Mouse (Mus musculus): ENCODE measurements around the gene Zcchc13. TPM values are rescaled to one million over a fixed set of nuclear protein-coding genes. Genes with fewer than 3 reads are reported as not detected.
"Not testable (repeated sequence)": the region's sequence is repeated elsewhere in the genome, so short reads cannot be mapped to it uniquely, and the experiment has no call there.

Gene Zcchc13
- polyA plus RNA-seq, 1 experiment from 2014 or later = not detected

DNA sequence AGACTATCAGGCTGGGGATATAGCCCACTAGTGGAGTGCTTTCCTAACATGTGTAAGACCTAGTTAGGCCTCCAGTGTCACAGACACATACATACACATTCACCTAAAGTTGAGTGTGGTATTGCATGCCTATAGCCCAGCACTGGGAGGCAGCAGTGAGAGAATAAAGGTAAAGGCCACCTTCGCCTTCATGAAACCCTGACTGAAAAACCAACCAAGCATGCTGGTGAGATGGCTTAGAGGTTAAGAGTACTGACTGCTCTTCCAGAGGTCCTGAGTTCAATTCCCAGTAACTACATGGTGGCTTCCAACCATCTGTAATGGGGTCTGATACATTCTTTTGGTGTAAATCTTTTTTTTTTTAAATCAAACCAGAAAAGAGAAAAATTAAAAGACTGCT is 1.5 kb upstream of the Zcchc13 start:
- peak; percentile 31; the same call in 1 of the 2 replicates for ATAC-seq
- Histone ChIP-seq H3K27me3 (replicated peaks; ENCODE audit: control insufficient read depth, insufficient read depth, low read length) (no peaks in the 10 kb centered on the region), H3K9me3 (ENCODE audit: control insufficient read depth, low read length) (no peaks in the 10 kb centered on the region), H3K4me2 (ENCODE audit: low read depth, low read length) (no peak overlapping the region), H3K4me3 (ENCODE audit: low read length) (no peak overlapping the region), H3K27ac (ENCODE audit: low read length) (no peak overlapping the region), H3K4me1 (ENCODE audit: control insufficient read depth, insufficient read depth, low read length) (no peaks in the 10 kb centered on the region), H3K36me3 (ENCODE audit: control insufficient read depth, insufficient read depth, low read length) (no peaks in the 10 kb centered on the region), H3K9ac (ENCODE audit: low read depth, low read length) (no peak overlapping the region)
- WGBS = 62% methylated on average over 1 of the region's 1 CpGs

GRCm38 (mm10) chrX:103633895-103634294 is 3.5 kb downstream of the Zcchc13 start:
- Histone ChIP-seq H3K4me1 (ENCODE audit: control insufficient read depth, insufficient read depth, low read length) (no peaks in the 10 kb centered on the region), H3K27ac (ENCODE audit: low read length) (no peak overlapping the region), H3K27me3 (replicated peaks; ENCODE audit: control insufficient read depth, insufficient read depth, low read length) (peaks cover 5% of the 10 kb centered on the region; the same call in 1 of the 2 replicates), H3K9ac (ENCODE audit: low read depth, low read length) (no peak overlapping the region), H3K4me3 (ENCODE audit: low read length) (no peak overlapping the region), H3K4me2 (ENCODE audit: low read depth, low read length) (no peak overlapping the region), H3K9me3 (ENCODE audit: control insufficient read depth, low read length) (no peaks in the 10 kb centered on the region), H3K36me3 (ENCODE audit: control insufficient read depth, insufficient read depth, low read length) (no peaks in the 10 kb centered on the region)
- ATAC-seq = no peak

GRCm38 (mm10) chrX:103636021-103636420 is 5.6 kb downstream of the Zcchc13 start:
- H3K36me3 ChIP-seq (ENCODE audit: control insufficient read depth, insufficient read depth, low read length) = no peaks in the 10 kb centered on the region
- H3K27ac ChIP-seq (ENCODE audit: low read length) = no peak overlapping the region
- no peak for ATAC-seq
- H3K9ac ChIP-seq (ENCODE audit: low read depth, low read length) = no peak overlapping the region
- H3K27me3 ChIP-seq (replicated peaks; ENCODE audit: control insufficient read depth, insufficient read depth, low read length) = peaks cover 5% of the 10 kb centered on the region; the same call in 1 of the 2 replicates
- H3K4me2 ChIP-seq (ENCODE audit: low read depth, low read length) = no peak overlapping the region
- H3K9me3 ChIP-seq (ENCODE audit: control insufficient read depth, low read length) = no peaks in the 10 kb centered on the region
- no peaks in the 10 kb centered on the region for H3K4me1 ChIP-seq (ENCODE audit: control insufficient read depth, insufficient read depth, low read length)
- no peak overlapping the region for H3K4me3 ChIP-seq (ENCODE audit: low read length)

DNA sequence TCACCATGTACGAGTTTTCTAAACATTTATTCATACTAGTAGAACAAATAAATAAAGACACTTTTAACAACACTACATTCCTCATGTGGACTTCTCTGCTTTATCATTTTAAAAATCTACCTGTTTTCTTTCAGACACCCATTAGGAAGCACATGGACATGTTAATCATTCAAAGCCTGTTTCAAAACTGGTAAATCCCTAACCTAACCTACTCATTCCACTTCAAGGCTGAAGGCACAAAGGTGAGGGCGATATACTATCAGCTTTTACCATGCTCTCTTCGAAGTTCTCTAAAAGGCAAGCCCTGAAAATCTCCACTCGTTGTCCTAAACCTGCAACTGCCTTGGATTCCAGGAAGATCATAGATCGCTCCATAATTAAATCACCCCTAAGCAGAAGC is 8.2 kb downstream of the Zcchc13 start:
- no peaks in the 10 kb centered on the region for H3K4me1 ChIP-seq (ENCODE audit: control insufficient read depth, insufficient read depth, low read length)
- H3K36me3 ChIP-seq (ENCODE audit: control insufficient read depth, insufficient read depth, low read length) = no peaks in the 10 kb centered on the region
- no peak overlapping the region for H3K9ac ChIP-seq (ENCODE audit: low read depth, low read length)
- H3K27me3 ChIP-seq (replicated peaks; ENCODE audit: control insufficient read depth, insufficient read depth, low read length) = peaks cover 5% of the 10 kb centered on the region; the same call in 1 of the 2 replicates
- H3K9me3 ChIP-seq (ENCODE audit: control insufficient read depth, low read length) = no peaks in the 10 kb centered on the region
- 72% methylated on average over 5 of the region's 5 CpGs for WGBS
- no peak overlapping the region for H3K4me3 ChIP-seq (ENCODE audit: low read length)
- no peak for ATAC-seq
- H3K27ac ChIP-seq (ENCODE audit: low read length) = no peak overlapping the region
- H3K4me2 ChIP-seq (ENCODE audit: low read depth, low read length) = no peak overlapping the region

DNA sequence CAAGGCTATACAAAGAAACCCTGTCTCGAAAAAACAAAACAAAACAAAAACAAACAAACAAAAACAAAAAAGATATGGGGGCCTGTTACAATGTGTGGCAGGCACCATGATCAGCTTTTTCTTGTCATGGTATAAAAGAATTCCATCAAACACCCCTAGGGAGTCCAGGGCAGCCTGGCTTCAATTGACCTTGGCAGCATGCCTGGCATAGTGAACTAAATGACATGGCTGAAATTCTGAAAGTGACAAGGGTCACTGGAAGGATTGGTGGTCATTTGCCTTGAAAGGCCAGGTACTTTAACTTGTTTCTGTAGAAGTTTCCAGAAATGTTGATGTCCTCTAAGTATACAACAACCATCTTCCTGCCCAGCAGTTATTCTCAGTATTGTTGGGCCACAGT is 13.9 kb downstream of the Zcchc13 start:
- no peak overlapping the region for H3K4me2 ChIP-seq (ENCODE audit: low read depth, low read length)
- H3K36me3 ChIP-seq (ENCODE audit: control insufficient read depth, insufficient read depth, low read length) = no peaks in the 10 kb centered on the region
- no peak for ATAC-seq

GRCm38 (mm10) chrX:103652048-103652447 is 21.7 kb downstream of the Zcchc13 start:
- Histone ChIP-seq H3K36me3 (ENCODE audit: control insufficient read depth, insufficient read depth, low read length) (no peaks in the 10 kb centered on the region), H3K4me1 (ENCODE audit: control insufficient read depth, insufficient read depth, low read length) (no peaks in the 10 kb centered on the region), H3K27me3 (replicated peaks; ENCODE audit: control insufficient read depth, insufficient read depth, low read length) (no peaks in the 10 kb centered on the region; the same call in 1 of the 2 replicates), H3K4me3 (ENCODE audit: low read length) (no peak overlapping the region), H3K4me2 (ENCODE audit: low read depth, low read length) (no peak overlapping the region), H3K9me3 (ENCODE audit: control insufficient read depth, low read length) (no peaks in the 10 kb centered on the region), H3K9ac (ENCODE audit: low read depth, low read length) (no peak overlapping the region), H3K27ac (ENCODE audit: low read length) (no peak overlapping the region)
- WGBS = 24% methylated on average over 1 of the region's 1 CpGs
- ATAC-seq = peak; percentile 83

More for the DNA sequence above, 13.9 kb downstream of the Zcchc13 start:
- H3K27me3 ChIP-seq (replicated peaks; ENCODE audit: control insufficient read depth, insufficient read depth, low read length) = no peaks in the 10 kb centered on the region; the same call in 1 of the 2 replicates
- H3K4me3 ChIP-seq (ENCODE audit: low read length) = no peak overlapping the region
- no peaks in the 10 kb centered on the region for H3K4me1 ChIP-seq (ENCODE audit: control insufficient read depth, insufficient read depth, low read length)
- no peaks in the 10 kb centered on the region for H3K9me3 ChIP-seq (ENCODE audit: control insufficient read depth, low read length)
- H3K9ac ChIP-seq (ENCODE audit: low read depth, low read length) = no peak overlapping the region
- WGBS = 93% methylated on average over 1 of the region's 1 CpGs
- H3K27ac ChIP-seq (ENCODE audit: low read length) = no peak overlapping the region

GRCm38 (mm10) chrX:103653021-103653420 is 22.6 kb downstream of the Zcchc13 start:
- Histone ChIP-seq H3K27ac (ENCODE audit: low read length) (peak overlapping the region; percentile 28), H3K36me3 (ENCODE audit: control insufficient read depth, insufficient read depth, low read length) (no peaks in the 10 kb centered on the region), H3K9me3 (ENCODE audit: control insufficient read depth, low read length) (no peaks in the 10 kb centered on the region), H3K4me2 (ENCODE audit: low read depth, low read length) (no peak overlapping the region), H3K9ac (ENCODE audit: low read depth, low read length) (no peak overlapping the region), H3K4me3 (ENCODE audit: low read length) (no peak overlapping the region), H3K4me1 (ENCODE audit: control insufficient read depth, insufficient read depth, low read length) (no peaks in the 10 kb centered on the region), H3K27me3 (replicated peaks; ENCODE audit: control insufficient read depth, insufficient read depth, low read length) (no peaks in the 10 kb centered on the region; the same call in 1 of the 2 replicates)
- peak; percentile 73 for ATAC-seq
- 31% methylated on average over 2 of the region's 2 CpGs for WGBS

DNA sequence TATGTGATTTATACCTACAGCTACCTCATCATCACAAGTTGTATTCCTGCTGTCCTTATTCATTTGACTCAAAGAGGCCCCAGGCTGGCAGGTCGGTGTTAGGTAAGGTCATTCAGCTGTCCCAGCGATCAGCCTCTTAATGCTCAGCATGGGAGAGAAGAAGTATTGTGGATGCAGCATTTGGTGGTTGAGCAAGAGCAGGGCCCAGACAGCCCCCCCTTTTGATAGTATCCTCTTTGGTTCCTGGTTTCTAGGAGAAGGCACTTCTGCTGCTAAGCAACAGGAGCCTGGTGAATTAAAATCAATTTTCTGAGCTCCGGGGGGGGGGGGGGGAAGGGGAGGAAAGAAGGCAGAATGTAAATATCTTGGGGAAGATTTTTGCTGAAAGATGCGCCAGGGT is 28.6 kb downstream of the Zcchc13 start:
- Histone ChIP-seq H3K9ac (ENCODE audit: low read depth, low read length) (no peak overlapping the region), H3K4me2 (ENCODE audit: low read depth, low read length) (no peak overlapping the region), H3K27ac (ENCODE audit: low read length) (no peak overlapping the region), H3K27me3 (replicated peaks; ENCODE audit: control insufficient read depth, insufficient read depth, low read length) (no peaks in the 10 kb centered on the region), H3K36me3 (ENCODE audit: control insufficient read depth, insufficient read depth, low read length) (no peaks in the 10 kb centered on the region), H3K4me1 (ENCODE audit: control insufficient read depth, insufficient read depth, low read length) (no peaks in the 10 kb centered on the region), H3K4me3 (ENCODE audit: low read length) (no peak overlapping the region), H3K9me3 (ENCODE audit: control insufficient read depth, low read length) (peaks cover 2% of the 10 kb centered on the region; the same call in 1 of the 2 replicates)
- 54% methylated on average over 4 of the region's 4 CpGs for WGBS
- ATAC-seq = no peak

DNA sequence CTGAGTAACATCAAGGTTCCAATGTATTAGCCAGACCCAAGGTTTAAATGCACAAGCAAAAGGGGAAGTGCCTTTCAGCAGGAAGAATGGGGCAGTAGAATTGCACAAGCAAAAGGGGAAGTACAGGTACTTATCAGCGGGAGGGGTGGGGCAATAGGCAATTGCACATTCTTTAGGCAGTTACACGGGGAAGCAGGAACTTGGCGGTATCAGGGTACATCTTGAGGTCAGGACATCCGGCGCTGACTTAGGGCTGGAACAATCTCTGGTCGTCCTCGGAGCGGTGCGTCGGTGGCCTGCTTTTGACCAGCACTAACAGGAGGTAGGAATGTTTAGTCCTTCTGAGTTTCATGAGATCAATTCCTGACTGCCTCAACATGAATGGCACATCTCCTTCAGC is 34.1 kb downstream of the Zcchc13 start:
- not testable (repeated sequence) for H3K36me3 ChIP-seq (ENCODE audit: control insufficient read depth, insufficient read depth, low read length); H3K9ac ChIP-seq (ENCODE audit: low read depth, low read length); H3K4me1 ChIP-seq (ENCODE audit: control insufficient read depth, insufficient read depth, low read length); H3K27me3 ChIP-seq (replicated peaks; ENCODE audit: control insufficient read depth, insufficient read depth, low read length); H3K27ac ChIP-seq (ENCODE audit: low read length); H3K9me3 ChIP-seq (ENCODE audit: control insufficient read depth, low read length); ATAC-seq; H3K4me2 ChIP-seq (ENCODE audit: low read depth, low read length); H3K4me3 ChIP-seq (ENCODE audit: low read length)
- WGBS = 83% methylated on average over 10 of the region's 10 CpGs

DNA sequence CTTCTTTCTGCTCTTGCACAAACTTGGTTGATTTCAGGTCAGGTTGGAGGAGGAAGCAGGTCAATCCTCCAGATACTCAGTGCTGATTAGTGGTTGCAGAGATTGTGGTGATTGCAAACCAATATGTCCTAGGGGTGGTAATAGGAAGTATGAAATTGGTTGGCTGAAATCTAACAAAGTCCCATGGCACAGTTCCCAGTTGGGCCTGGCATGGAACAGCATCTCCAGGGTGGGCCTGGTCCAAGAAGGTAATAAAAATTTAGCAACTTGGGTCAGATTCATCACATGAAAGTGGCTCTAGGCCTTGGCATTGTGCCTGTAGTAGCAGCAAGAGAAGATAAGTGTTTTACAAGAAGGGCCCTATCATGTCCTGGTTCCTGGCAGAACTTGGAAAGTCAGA is 39.9 kb downstream of the Zcchc13 start:
- Histone ChIP-seq H3K4me3 (ENCODE audit: low read length) (no peak overlapping the region), H3K9me3 (ENCODE audit: control insufficient read depth, low read length) (no peaks in the 10 kb centered on the region), H3K4me1 (ENCODE audit: control insufficient read depth, insufficient read depth, low read length) (no peaks in the 10 kb centered on the region), H3K4me2 (ENCODE audit: low read depth, low read length) (no peak overlapping the region), H3K27ac (ENCODE audit: low read length) (no peak overlapping the region), H3K36me3 (ENCODE audit: control insufficient read depth, insufficient read depth, low read length) (no peaks in the 10 kb centered on the region), H3K9ac (ENCODE audit: low read depth, low read length) (no peak overlapping the region), H3K27me3 (replicated peaks; ENCODE audit: control insufficient read depth, insufficient read depth, low read length) (no peaks in the 10 kb centered on the region; the same call in 1 of the 2 replicates)
- no peak for ATAC-seq
